Mouse (Mus musculus): ENCODE measurements around the gene Fastk. TPM values are rescaled to one million over a fixed set of nuclear protein-coding genes. Genes with fewer than 3 reads are reported as not detected.

The Fastk gene
- total RNA-seq (2014; fragmentation: Nextera tagmentation) (95.9 and 97.8 TPM in 2 replicates), total RNA-seq (2017) (36.2 and 46.9 TPM in 2 replicates), polyA plus RNA-seq (2012) (286 and 295 TPM in 2 replicates)

DNA sequence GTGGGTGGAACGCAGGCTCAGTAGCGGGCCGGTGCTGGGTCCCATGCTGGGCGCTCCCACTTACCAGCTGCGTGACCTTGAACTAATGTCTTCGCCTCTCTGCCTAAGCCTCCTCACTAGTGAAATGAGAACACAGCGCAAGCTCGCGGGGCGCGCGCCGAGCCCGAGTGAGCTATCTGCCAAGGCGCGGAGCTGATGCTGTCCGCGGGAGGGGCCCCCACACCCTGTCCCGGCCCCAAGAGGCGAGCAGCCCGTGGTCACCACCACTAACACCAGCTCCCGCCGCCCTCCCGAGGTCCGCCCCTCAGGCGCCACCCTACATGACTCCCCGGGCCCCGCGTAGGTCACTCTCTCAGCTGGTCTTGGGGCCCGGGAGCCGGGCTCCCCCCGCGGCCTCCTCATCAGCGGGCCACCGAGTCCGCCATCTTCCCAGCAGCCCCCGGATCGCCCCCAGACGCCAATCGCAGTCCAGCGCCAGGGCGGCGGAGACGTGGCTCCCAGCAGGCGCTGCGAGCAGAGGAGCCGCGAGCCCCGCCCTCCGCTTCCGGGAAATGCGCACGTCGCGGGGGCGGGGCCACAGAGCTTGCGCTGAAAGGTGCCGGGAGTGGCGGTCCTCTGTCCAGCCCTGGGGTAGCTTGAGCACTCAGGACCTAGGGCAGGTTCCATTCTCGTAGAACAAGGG is at the start of gene Fastk:
Gene Fastk (minus strand): TSS at position 542 of the 682 bp plus-strand sequence.
- H3K27me3 ChIP-seq (ENCODE audit: insufficient read depth, low read length), result no peaks in the 10 kb centered on the region
- no peak for TF ChIP-seq POLR2AphosphoS5 (IDR thresholded peaks at IDR 0.05; ENCODE audit: insufficient replicate concordance, low read depth, low read length)
- TF ChIP-seq GATA2 (IDR thresholded peaks at IDR 0.05; ENCODE audit: borderline replicate concordance, low read depth, low read length), result no peak
- DNase-seq (ENCODE audit: low spot score), result peak; percentile 98
- peaks cover 50% of the 10 kb centered on the region for H3K36me3 ChIP-seq (replicated peaks)
- peak within 1 kb of the TSS; percentile 88 for H3K4me3 ChIP-seq (ENCODE audit: low read depth, low read length)
- ATAC-seq (ENCODE audit: extremely low read depth, insufficient number of reproducible peaks, low FRiP score, poor library complexity, severe bottlenecking), result peak; percentile 62; the same call in 1 of the 2 replicates
- peaks cover 61% of the 10 kb centered on the region for H3K4me1 ChIP-seq (ENCODE audit: insufficient read depth, low read depth, low read length)
- H3K9me3 ChIP-seq (replicated peaks), result no peaks in the 10 kb centered on the region

DNA sequence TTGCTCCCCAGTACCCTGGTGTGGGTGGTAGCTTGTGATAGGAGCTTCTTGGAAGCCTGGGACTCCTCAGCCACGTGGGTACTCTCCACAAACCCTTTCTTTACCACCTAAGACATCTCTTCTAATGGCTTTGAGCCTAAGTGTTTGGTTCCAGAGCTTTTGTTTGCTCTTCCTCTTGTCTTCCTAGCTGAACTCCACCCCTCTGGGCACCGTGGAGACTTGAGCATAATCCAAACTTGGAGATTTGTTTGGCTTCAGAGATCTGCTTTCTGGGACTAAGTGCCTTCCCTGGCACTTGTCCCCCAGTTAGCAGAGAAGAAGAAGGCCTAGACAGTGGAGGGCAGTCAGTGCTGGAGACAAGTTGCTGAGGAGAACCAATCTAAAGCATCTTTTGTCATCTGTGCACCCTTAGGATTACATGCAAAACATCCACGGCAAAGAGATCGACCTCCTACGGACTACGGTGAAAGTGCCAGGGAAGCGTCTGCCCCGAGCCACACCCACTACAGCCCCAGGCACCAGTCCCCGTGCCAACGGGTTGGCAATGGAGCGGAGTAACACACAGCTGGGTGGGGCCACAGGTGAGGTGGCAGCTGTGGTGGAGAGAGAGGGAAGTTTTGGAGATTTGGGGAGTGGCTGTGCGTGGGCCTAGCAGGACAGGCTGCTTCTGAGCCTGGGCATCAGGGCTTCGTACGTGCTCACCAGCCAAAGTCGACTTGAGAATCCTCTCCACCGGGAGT is 47.6 kb upstream of the Fastk start:
- no peak for ATAC-seq (ENCODE audit: extremely low read depth, insufficient number of reproducible peaks, low FRiP score, poor library complexity, severe bottlenecking)
- no peak for TF ChIP-seq POLR2AphosphoS5 (IDR thresholded peaks at IDR 0.05; ENCODE audit: insufficient replicate concordance, low read depth, low read length)
- no peak for TF ChIP-seq GATA1 (IDR thresholded peaks at IDR 0.05; ENCODE audit: borderline replicate concordance, low read length)
- no peak for TF ChIP-seq CTCF (IDR thresholded peaks at IDR 0.05; ENCODE audit: low read depth, low read length)
- no peak for TF ChIP-seq TAL1 (conservative IDR thresholded peaks at IDR 0.05; ENCODE audit: low read depth, low read length)
- TF ChIP-seq GATA2 (IDR thresholded peaks at IDR 0.05; ENCODE audit: borderline replicate concordance, low read depth, low read length), result no peak
- Histone ChIP-seq H3K27me3 (ENCODE audit: insufficient read depth, low read length) (no peaks in the 10 kb centered on the region), H3K9me3 (replicated peaks) (no peaks in the 10 kb centered on the region), H3K4me1 (ENCODE audit: insufficient read depth, low read depth, low read length) (no peaks in the 10 kb centered on the region), H3K4me3 (ENCODE audit: low read depth, low read length) (no peak overlapping the region), H3K36me3 (replicated peaks) (peaks cover 100% of the 10 kb centered on the region)
- no peak for DNase-seq (ENCODE audit: low spot score)

DNA sequence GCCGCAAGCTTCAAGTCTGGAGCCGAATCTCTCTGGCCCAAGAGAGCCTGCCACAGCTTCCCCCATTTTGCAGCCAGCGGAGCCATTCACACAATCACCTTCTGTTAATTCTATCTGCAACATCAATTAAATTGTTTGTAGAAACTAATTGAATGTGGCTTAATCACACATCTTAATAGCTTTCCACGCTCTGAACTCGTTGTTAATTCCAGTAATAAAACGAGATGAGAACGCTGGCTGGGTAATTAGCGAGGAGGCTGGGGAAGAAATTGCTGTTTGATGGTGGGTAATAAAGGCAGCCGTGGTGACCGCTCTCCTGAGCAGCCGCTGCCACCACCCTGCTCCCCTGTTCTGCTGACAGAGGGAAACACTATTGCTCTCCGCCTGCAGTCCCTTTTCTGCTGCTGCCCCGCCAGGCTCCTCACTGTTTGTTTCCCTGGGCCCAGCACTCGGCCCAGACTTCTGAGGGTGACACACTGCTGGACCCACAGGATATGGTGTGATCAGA is 45.4 kb upstream of the Fastk start:
- no peaks in the 10 kb centered on the region for H3K4me1 ChIP-seq (ENCODE audit: insufficient read depth, low read depth, low read length)
- no peaks in the 10 kb centered on the region for H3K27me3 ChIP-seq (ENCODE audit: insufficient read depth, low read length)
- TF ChIP-seq GATA2 (IDR thresholded peaks at IDR 0.05; ENCODE audit: borderline replicate concordance, low read depth, low read length), result no peak
- TF ChIP-seq GATA1 (IDR thresholded peaks at IDR 0.05; ENCODE audit: borderline replicate concordance, low read length), result no peak
- TF ChIP-seq CTCF (IDR thresholded peaks at IDR 0.05; ENCODE audit: low read depth, low read length), result no peak
- TF ChIP-seq POLR2AphosphoS5 (IDR thresholded peaks at IDR 0.05; ENCODE audit: insufficient replicate concordance, low read depth, low read length), result no peak
- no peak for TF ChIP-seq TAL1 (conservative IDR thresholded peaks at IDR 0.05; ENCODE audit: low read depth, low read length)
- H3K9me3 ChIP-seq (replicated peaks), result no peaks in the 10 kb centered on the region
- H3K36me3 ChIP-seq (replicated peaks), result peaks cover 100% of the 10 kb centered on the region
- no peak overlapping the region for H3K4me3 ChIP-seq (ENCODE audit: low read depth, low read length)
- DNase-seq (ENCODE audit: low spot score) (no peak), ATAC-seq (ENCODE audit: extremely low read depth, insufficient number of reproducible peaks, low FRiP score, poor library complexity, severe bottlenecking) (no peak)

- no peak for DNase-seq (ENCODE audit: low spot score)
- TF ChIP-seq GATA2 (IDR thresholded peaks at IDR 0.05; ENCODE audit: borderline replicate concordance, low read depth, low read length) (no peak), GATA1 (IDR thresholded peaks at IDR 0.05; ENCODE audit: borderline replicate concordance, low read length) (no peak), POLR2AphosphoS5 (IDR thresholded peaks at IDR 0.05; ENCODE audit: insufficient replicate concordance, low read depth, low read length) (no peak), CTCF (IDR thresholded peaks at IDR 0.05; ENCODE audit: low read depth, low read length) (no peak), TAL1 (conservative IDR thresholded peaks at IDR 0.05; ENCODE audit: low read depth, low read length) (no peak)
- Histone ChIP-seq H3K9me3 (replicated peaks) (no peaks in the 10 kb centered on the region), H3K4me1 (ENCODE audit: insufficient read depth, low read depth, low read length) (peaks cover 2% of the 10 kb centered on the region; the same call in 1 of the 2 replicates), H3K4me3 (ENCODE audit: low read depth, low read length) (no peak overlapping the region), H3K27me3 (ENCODE audit: insufficient read depth, low read length) (no peaks in the 10 kb centered on the region), H3K36me3 (replicated peaks) (peaks cover 100% of the 10 kb centered on the region)
- ATAC-seq (ENCODE audit: extremely low read depth, insufficient number of reproducible peaks, low FRiP score, poor library complexity, severe bottlenecking), result no peak
Measured at GRCm38 (mm10) chr5:24486738-24487137, 41.7 kb upstream of the Fastk start.

DNA sequence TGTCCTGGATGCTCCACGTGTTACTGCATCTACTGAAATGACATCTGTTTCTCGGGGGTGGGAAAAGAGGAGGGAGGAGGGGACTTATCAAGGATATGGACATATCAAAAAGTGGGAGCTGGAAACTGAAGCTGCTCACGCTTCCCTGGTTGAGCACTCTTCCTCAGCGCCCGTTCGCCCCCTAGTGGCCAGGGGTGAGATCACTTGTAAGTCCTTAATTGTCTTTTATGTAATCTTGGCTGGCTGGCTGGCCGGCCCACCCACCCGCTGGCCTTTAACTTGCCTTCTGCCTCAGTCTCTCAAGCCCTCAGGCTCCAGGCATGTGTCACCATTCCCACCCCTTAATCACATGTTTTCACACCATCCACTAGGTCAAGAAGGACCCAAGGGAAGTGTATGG is 41.0 kb upstream of the Fastk start:
- no peaks in the 10 kb centered on the region for H3K27me3 ChIP-seq (ENCODE audit: insufficient read depth, low read length)
- ATAC-seq (ENCODE audit: extremely low read depth, insufficient number of reproducible peaks, low FRiP score, poor library complexity, severe bottlenecking) (0 out of 2 replicates have a peak, but pooled peaks have one; percentile 28), DNase-seq (ENCODE audit: low spot score) (peak; percentile 73)
- TF ChIP-seq CTCF (IDR thresholded peaks at IDR 0.05; ENCODE audit: low read depth, low read length) (peak; percentile 71), GATA1 (IDR thresholded peaks at IDR 0.05; ENCODE audit: borderline replicate concordance, low read length) (no peak)
- H3K36me3 ChIP-seq (replicated peaks), result peaks cover 100% of the 10 kb centered on the region
- H3K4me1 ChIP-seq (ENCODE audit: insufficient read depth, low read depth, low read length), result peaks cover 2% of the 10 kb centered on the region; the same call in 1 of the 2 replicates
- no peaks in the 10 kb centered on the region for H3K9me3 ChIP-seq (replicated peaks)
- H3K4me3 ChIP-seq (ENCODE audit: low read depth, low read length), result no peak overlapping the region

GRCm38 (mm10) chr5:24484963-24485362 is 39.9 kb upstream of the Fastk start:
- Histone ChIP-seq H3K4me1 (ENCODE audit: insufficient read depth, low read depth, low read length) (peaks cover 2% of the 10 kb centered on the region; the same call in 1 of the 2 replicates), H3K27me3 (ENCODE audit: insufficient read depth, low read length) (no peaks in the 10 kb centered on the region), H3K4me3 (ENCODE audit: low read depth, low read length) (no peak overlapping the region), H3K9me3 (replicated peaks) (no peaks in the 10 kb centered on the region), H3K36me3 (replicated peaks) (peaks cover 100% of the 10 kb centered on the region)
- DNase-seq (ENCODE audit: low spot score), result no peak
- no peak for TF ChIP-seq POLR2AphosphoS5 (IDR thresholded peaks at IDR 0.05; ENCODE audit: insufficient replicate concordance, low read depth, low read length)
- TF ChIP-seq CTCF (IDR thresholded peaks at IDR 0.05; ENCODE audit: low read depth, low read length), result no peak
- TF ChIP-seq GATA2 (IDR thresholded peaks at IDR 0.05; ENCODE audit: borderline replicate concordance, low read depth, low read length), result no peak
- TF ChIP-seq TAL1 (conservative IDR thresholded peaks at IDR 0.05; ENCODE audit: low read depth, low read length), result no peak
- TF ChIP-seq GATA1 (IDR thresholded peaks at IDR 0.05; ENCODE audit: borderline replicate concordance, low read length), result no peak
- ATAC-seq (ENCODE audit: extremely low read depth, insufficient number of reproducible peaks, low FRiP score, poor library complexity, severe bottlenecking), result no peak

All from G1E (cell line).